Comparison of ENCODE assay signal across 8 mouse cellular contexts in genomic region chr6:54593766-54594468, GRCm38 (mm10). TPM values are rescaled to one million over a fixed set of nuclear protein-coding genes. Genes with fewer than 3 reads are reported as not detected.
DNase-seq lines count a peak whose midpoint lies in the region; ATAC-seq and TF ChIP-seq lines count a peak whose summit lies in the region.

No protein-coding gene starts in this region.

- 63% methylated on average over 8 of the region's 8 CpGs for WGBS in neural tube, embryonic 11.5 days
- 29% methylated on average over 8 of the region's 8 CpGs for WGBS in heart, postnatal 0 days
- WGBS in limb, embryonic 15.5 days: 50% methylated on average over 8 of the region's 8 CpGs
- WGBS in stomach, postnatal 0 days: 39% methylated on average over 8 of the region's 8 CpGs

- no peaks in the 10 kb centered on the region for H3K36me3 ChIP-seq in neural tube, embryonic 11.5 days (ENCODE audit: control insufficient read depth, insufficient read depth, low read length)
- no peaks in the 10 kb centered on the region for H3K36me3 ChIP-seq in heart, postnatal 0 days (replicated peaks; ENCODE audit: control insufficient read depth, insufficient read depth, low read length)
- H3K36me3 ChIP-seq in limb, embryonic 15.5 days: no peaks in the 10 kb centered on the region
- no peaks in the 10 kb centered on the region for H3K36me3 ChIP-seq in stomach, postnatal 0 days (ENCODE audit: control insufficient read depth, insufficient read depth, low read length)

- no peak overlapping the region for H3K27ac ChIP-seq in neural tube, embryonic 11.5 days (ENCODE audit: low read depth, low read length)
- H3K27ac ChIP-seq in heart, postnatal 0 days (ENCODE audit: low read depth): peak overlapping the region; percentile 70
- H3K27ac ChIP-seq in limb, embryonic 15.5 days: peak overlapping the region; percentile 82; the same call in 1 of the 2 replicates
- 0 out of 2 replicates have a peak overlapping the region, but pooled peaks have one; percentile 53 for H3K27ac ChIP-seq in stomach, postnatal 0 days (replicated peaks)

- TF ChIP-seq CTCF in heart, postnatal 0 days (IDR thresholded peaks at IDR 0.05; ENCODE audit: low read depth): no peak
- no peak for TF ChIP-seq CTCF in stomach, postnatal 0 days (IDR thresholded peaks at IDR 0.05; ENCODE audit: low read depth)

- no peaks in the 10 kb centered on the region for H3K27me3 ChIP-seq in neural tube, embryonic 11.5 days (ENCODE audit: control insufficient read depth, insufficient read depth, low read length)
- no peaks in the 10 kb centered on the region for H3K27me3 ChIP-seq in heart, postnatal 0 days (ENCODE audit: control insufficient read depth, insufficient read depth, low read length)
- H3K27me3 ChIP-seq in limb, embryonic 15.5 days: no peaks in the 10 kb centered on the region
- H3K27me3 ChIP-seq in stomach, postnatal 0 days (ENCODE audit: control insufficient read depth, insufficient read depth, low read length): no peaks in the 10 kb centered on the region

- TF ChIP-seq EP300 in heart, postnatal 0 days (IDR thresholded peaks at IDR 0.05; ENCODE audit: low read depth): no peak
- TF ChIP-seq EP300 in stomach, postnatal 0 days (optimal IDR thresholded peaks at IDR 0.05): no peak

- intact Hi-C loops in gastrocnemius, postnatal 36 days (cut with DNase I): loop anchor here (2.0 kb wide), 1 partner anchor 223 kb away; the partner anchor contains the start of gene Znrf2

- peaks cover 2% of the 10 kb centered on the region for H3K4me1 ChIP-seq in neural tube, embryonic 11.5 days (ENCODE audit: control insufficient read depth, insufficient read depth, low read length)
- H3K4me1 ChIP-seq in heart, postnatal 0 days (ENCODE audit: control insufficient read depth, insufficient read depth): peaks cover 18% of the 10 kb centered on the region
- peaks cover 32% of the 10 kb centered on the region for H3K4me1 ChIP-seq in limb, embryonic 15.5 days
- H3K4me1 ChIP-seq in stomach, postnatal 0 days (replicated peaks; ENCODE audit: control insufficient read depth, insufficient read depth): no peaks in the 10 kb centered on the region

- peak overlapping the region; percentile 51 for H3K4me3 ChIP-seq in neural tube, embryonic 11.5 days (ENCODE audit: low read depth, low read length)
- H3K4me3 ChIP-seq in heart, postnatal 0 days (ENCODE audit: low read depth, low read length): peak overlapping the region; percentile 69
- H3K4me3 ChIP-seq in limb, embryonic 15.5 days: peak overlapping the region; percentile 95
- peak overlapping the region; percentile 58 for H3K4me3 ChIP-seq in stomach, postnatal 0 days (ENCODE audit: low read depth, low read length)

- no peak overlapping the region; the same call in 1 of the 2 replicates for H3K9ac ChIP-seq in neural tube, embryonic 11.5 days (ENCODE audit: low read length)
- H3K9ac ChIP-seq in heart, postnatal 0 days (replicated peaks; ENCODE audit: low read depth, low read length): no peak overlapping the region
- H3K9ac ChIP-seq in limb, embryonic 15.5 days: no peak overlapping the region
- H3K9ac ChIP-seq in stomach, postnatal 0 days (ENCODE audit: low read length): no peak overlapping the region

- no peaks in the 10 kb centered on the region for H3K9me3 ChIP-seq in neural tube, embryonic 11.5 days (ENCODE audit: control insufficient read depth, low read length)
- H3K9me3 ChIP-seq in heart, postnatal 0 days (replicated peaks; ENCODE audit: control insufficient read depth, low read length): no peaks in the 10 kb centered on the region
- no peaks in the 10 kb centered on the region for H3K9me3 ChIP-seq in limb, embryonic 15.5 days
- no peaks in the 10 kb centered on the region for H3K9me3 ChIP-seq in stomach, postnatal 0 days (ENCODE audit: control insufficient read depth, low read length)

- ATAC-seq in neural tube, embryonic 11.5 days (ENCODE audit: insufficient read depth, low FRiP score, low TSS enrichment): no peak
- ATAC-seq in heart, postnatal 0 days (ENCODE audit: insufficient read depth, low read depth): no peak
- no peak for ATAC-seq in limb, embryonic 15.5 days (ENCODE audit: insufficient number of reproducible peaks, low FRiP score, low TSS enrichment, low read depth)
- no peak for ATAC-seq in stomach, postnatal 0 days (ENCODE audit: low FRiP score, low TSS enrichment)

- DNase-seq in neural tube, embryonic 11.5 days (ENCODE audit: low spot score): no peak
- no peak for DNase-seq in neural tube, embryonic 10.5 days (ENCODE audit: extremely low spot score, low spot score)
- DNase-seq in heart, postnatal 0 days (ENCODE audit: low spot score): no peak
- no peak for DNase-seq in stomach, postnatal 0 days (ENCODE audit: low spot score)
- DNase-seq in layer of hippocampus, postnatal 14 days (ENCODE audit: low spot score in 2 of 2): no peak
- no peak for DNase-seq in natural killer cell, adult 2 months (ENCODE audit: low spot score in 2 of 2)
- no peak for DNase-seq in gastrocnemius, postnatal 36 days

- peak overlapping the region; percentile 71 for H3K4me2 ChIP-seq in neural tube, embryonic 11.5 days (ENCODE audit: low read depth)
- peak overlapping the region; percentile 87 for H3K4me2 ChIP-seq in heart, postnatal 0 days (ENCODE audit: low read depth, low read length)
- peak overlapping the region; percentile 76 for H3K4me2 ChIP-seq in limb, embryonic 15.5 days
- H3K4me2 ChIP-seq in stomach, postnatal 0 days (replicated peaks; ENCODE audit: low read depth): peak overlapping the region; percentile 75

RNA-seq across cellular contexts. Expression of gene Plekha8, which starts 1.0 kb away (rescaled TPM):
- polyA plus RNA-seq in neural tube, embryonic 11.5 days (2014; fragmentation: Nextera tagmentation; extraction: Ambion mirVana): 21.4 and 22.0 TPM in 2 replicates
- 6.3 and 10.0 TPM in 2 replicates for total RNA-seq in heart, postnatal 0 days (2014; rRNA removed; ENCODE audit: low replicate concordance)
- polyA plus RNA-seq in heart, postnatal 0 days (2015; fragmentation: Nextera tagmentation; extraction: Ambion mirVana): 5.2 and 5.3 TPM in 2 replicates
- polyA plus RNA-seq in limb, embryonic 15.5 days (2015; fragmentation: Nextera tagmentation; extraction: Ambion mirVana): 5.8 and 7.6 TPM in 2 replicates
- 5.3 and 5.4 TPM in 2 replicates for polyA plus RNA-seq in stomach, postnatal 0 days (2015; fragmentation: Nextera tagmentation; extraction: Ambion mirVana)
- total RNA-seq in layer of hippocampus, postnatal 14 days (2021): 10 to 100 TPM; 11.5 to 13.4 TPM
- total RNA-seq in gastrocnemius, postnatal 36 days (2021): 1 to 10 TPM; 2.9 to 3.1 TPM

RNA-seq across cellular contexts. Expression of gene Fkbp14, which starts 3.2 kb away (rescaled TPM):
- 20.7 and 21.5 TPM in 2 replicates for polyA plus RNA-seq in neural tube, embryonic 11.5 days (2014; fragmentation: Nextera tagmentation; extraction: Ambion mirVana)
- total RNA-seq in heart, postnatal 0 days (2014; rRNA removed; ENCODE audit: low replicate concordance): 16.4 and 27.3 TPM in 2 replicates
- polyA plus RNA-seq in heart, postnatal 0 days (2015; fragmentation: Nextera tagmentation; extraction: Ambion mirVana): 11.8 and 14.2 TPM in 2 replicates
- 69.7 and 71.9 TPM in 2 replicates for polyA plus RNA-seq in limb, embryonic 15.5 days (2015; fragmentation: Nextera tagmentation; extraction: Ambion mirVana)
- polyA plus RNA-seq in stomach, postnatal 0 days (2015; fragmentation: Nextera tagmentation; extraction: Ambion mirVana): 9.7 and 12.4 TPM in 2 replicates
- 10 to 100 TPM; 12.5 to 16.6 TPM for total RNA-seq in layer of hippocampus, postnatal 14 days (2021)
- total RNA-seq in gastrocnemius, postnatal 36 days (2021): 1 to 10 TPM; 5.2 to 6.0 TPM

RNA-seq across cellular contexts. Expression of gene Scrn1, which starts 27.6 kb away (rescaled TPM):
- polyA plus RNA-seq in neural tube, embryonic 11.5 days (2014; fragmentation: Nextera tagmentation; extraction: Ambion mirVana): 59.2 and 66.7 TPM in 2 replicates
- total RNA-seq in heart, postnatal 0 days (2014; rRNA removed; ENCODE audit: low replicate concordance): 8.9 and 14.5 TPM in 2 replicates
- 7.4 and 8.3 TPM in 2 replicates for polyA plus RNA-seq in heart, postnatal 0 days (2015; fragmentation: Nextera tagmentation; extraction: Ambion mirVana)
- 6.4 and 7.8 TPM in 2 replicates for polyA plus RNA-seq in limb, embryonic 15.5 days (2015; fragmentation: Nextera tagmentation; extraction: Ambion mirVana)
- 3.4 and 5.7 TPM in 2 replicates for polyA plus RNA-seq in stomach, postnatal 0 days (2015; fragmentation: Nextera tagmentation; extraction: Ambion mirVana)
- 100 to 1,000 TPM; 134 to 135 TPM for total RNA-seq in layer of hippocampus, postnatal 14 days (2021)
- total RNA-seq in gastrocnemius, postnatal 36 days (2021): 1 to 10 TPM; 2.6 to 3.2 TPM
